Mouse (Mus musculus) forelimb bud, embryonic 11.5 days (tissue): ENCODE data around the gene Fmr1.
"Not testable (repeated sequence)": the region's sequence is repeated elsewhere in the genome, so short reads cannot be mapped to it uniquely, and the experiment has no call there.

Experiments
- DNase-seq: peaks from one replicate; pipeline ENCODE4 v3.0.0-alpha.2; 2012; ENCODE audit warnings: low read depth, low spot score

Gene Fmr1

GRCm38 (mm10) chrX:68678333-68678740 lies at the start of gene Fmr1:
Gene Fmr1, plus strand, starts transcription at chrX:68678541.
- peak; percentile 93 for DNase-seq

- no peak for DNase-seq
Observed at GRCm38 (mm10) chrX:68641603-68642002, 36.7 kb upstream of the Fmr1 start.

- peak; percentile 6 for DNase-seq
Observed at GRCm38 (mm10) chrX:68645154-68645919, 33.0 kb upstream of the Fmr1 start.

GRCm38 (mm10) chrX:68677508-68677907 lies 833 bp upstream of the Fmr1 start:
- DNase-seq: no peak

- DNase-seq: peak; percentile 16
Observed at GRCm38 (mm10) chrX:68678815-68679486, 610 bp downstream of the Fmr1 start.

GRCm38 (mm10) chrX:68684706-68685105 lies 6.4 kb downstream of the Fmr1 start:
- no peak for DNase-seq

- DNase-seq: not testable (repeated sequence)
Observed at GRCm38 (mm10) chrX:68691936-68692335, 13.6 kb downstream of the Fmr1 start.

- DNase-seq: no peak
Observed at GRCm38 (mm10) chrX:68736902-68737301, 58.6 kb downstream of the Fmr1 start.

GRCm38 (mm10) chrX:68740088-68740487 lies 61.7 kb downstream of the Fmr1 start:
- DNase-seq: no peak

GRCm38 (mm10) chrX:68761606-68762005 lies 83.3 kb downstream of the Fmr1 start, which contains the start of gene Fmr1nb:
Gene Fmr1nb, plus strand, starts transcription at chrX:68761839.
- no peak for DNase-seq
